Mouse (Mus musculus) lung, postnatal 25 days (tissue): Measurements from ENCODE around the gene Specc1.
A peak's percentile ranks its signal among the peaks of the same experiment; 100 is the strongest.

Experiments
- DNase-seq: peaks from one replicate; pipeline ENCODE4 v3.0.0; 2022; ENCODE audit warnings: low spot score

Gene Specc1

DNA sequence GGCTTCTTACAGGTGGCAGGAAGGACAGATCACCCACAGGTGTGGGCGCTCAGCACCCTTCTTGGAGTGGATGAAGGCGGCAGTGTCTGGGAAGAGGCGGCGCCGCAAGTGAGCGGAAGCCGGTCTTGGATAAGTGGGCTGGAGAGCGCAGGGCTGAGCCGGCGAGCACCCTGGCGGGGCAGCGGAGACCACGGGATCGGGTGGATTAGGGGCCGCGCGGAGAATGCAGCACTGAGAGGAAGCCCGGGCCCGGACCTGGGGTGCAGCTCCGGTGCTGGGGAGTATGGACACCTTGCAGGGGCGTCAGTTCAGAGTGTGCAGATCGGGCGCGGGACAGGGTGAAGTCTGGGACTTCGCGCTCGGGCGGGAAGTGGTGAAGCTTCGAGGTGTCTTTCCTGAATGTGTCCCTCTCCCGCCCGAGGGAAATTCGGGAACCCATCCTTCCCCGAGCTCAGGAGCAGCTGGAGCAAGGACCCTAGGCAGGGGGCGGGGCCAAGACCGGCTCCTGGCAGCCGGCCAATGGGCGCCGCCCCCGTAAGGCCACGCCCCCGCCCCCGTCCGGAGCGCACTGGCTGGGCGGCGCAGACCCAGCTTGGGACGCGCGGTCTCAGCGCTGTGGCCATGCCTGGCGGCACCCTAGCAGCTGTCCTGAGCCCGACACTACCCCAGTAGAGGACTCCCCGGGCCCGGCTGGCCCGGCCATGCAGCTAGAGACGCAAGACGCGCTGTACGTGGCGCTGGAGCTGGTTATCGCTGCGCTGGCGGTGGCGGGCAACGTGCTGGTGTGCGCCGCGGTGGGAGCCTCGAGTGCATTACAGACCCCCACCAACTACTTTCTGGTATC, 292.1 kb downstream of the Specc1 start, which contains the start of gene Adora2b:
Adora2b (plus strand) TSS at position 584 of the 844 bp plus-strand sequence.
- DNase-seq: peak; percentile 62

DNA sequence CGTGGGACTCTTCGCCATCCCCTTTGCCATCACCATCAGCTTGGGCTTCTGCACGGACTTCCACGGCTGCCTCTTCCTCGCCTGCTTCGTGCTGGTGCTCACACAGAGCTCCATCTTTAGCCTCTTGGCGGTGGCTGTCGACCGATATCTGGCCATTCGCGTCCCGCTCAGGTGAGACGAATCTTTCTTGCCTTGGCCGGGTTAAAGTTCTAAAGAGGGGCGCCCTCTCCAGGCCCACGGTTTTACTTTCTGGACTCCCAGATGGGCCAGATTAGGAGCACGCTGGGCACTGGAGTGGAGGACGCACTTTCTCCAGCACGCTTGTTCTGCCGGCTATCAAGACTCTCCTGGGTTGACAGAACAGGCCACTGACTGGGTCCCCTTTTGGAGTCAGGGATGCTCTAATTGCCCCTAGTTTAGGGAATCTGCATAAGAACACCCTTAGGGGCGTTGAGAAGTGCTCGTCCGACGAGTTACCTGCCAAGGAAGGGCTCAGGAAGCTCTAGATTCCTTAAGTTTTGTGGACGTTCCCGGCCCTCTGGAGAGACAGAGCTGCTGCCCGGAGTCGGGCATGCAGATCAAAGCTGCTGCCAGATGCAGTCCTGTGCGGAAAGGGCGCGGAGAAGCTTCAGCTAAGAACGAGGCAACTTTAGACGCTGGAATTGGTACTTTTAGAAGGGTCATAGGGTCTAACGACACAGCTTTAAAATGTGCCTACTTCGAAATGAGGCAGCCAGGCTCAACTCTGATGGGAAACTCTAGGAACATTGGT, 292.9 kb downstream of the Specc1 start:
- peak; percentile 61 for DNase-seq

DNA sequence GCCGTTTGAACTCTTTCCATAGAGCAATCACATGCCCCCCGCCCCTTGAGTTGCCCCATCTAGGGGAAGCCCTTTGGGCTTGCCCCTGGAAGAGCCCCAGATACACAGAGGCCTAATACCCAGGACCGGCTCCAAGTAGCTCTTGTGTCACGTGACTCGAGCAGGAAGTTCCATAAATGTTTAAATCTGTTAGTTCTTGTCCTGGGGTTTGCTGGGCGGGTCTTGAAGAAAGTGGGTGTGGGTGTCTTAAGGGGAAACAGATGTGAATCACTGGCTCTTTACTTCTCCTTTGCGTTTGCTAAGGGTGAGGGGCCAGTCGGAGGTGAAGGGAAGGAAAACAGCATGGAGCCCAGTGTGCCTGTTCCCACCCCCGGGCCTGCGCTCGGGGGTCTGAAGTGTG, 294.5 kb downstream of the Specc1 start:
- DNase-seq: peak; percentile 71

DNA sequence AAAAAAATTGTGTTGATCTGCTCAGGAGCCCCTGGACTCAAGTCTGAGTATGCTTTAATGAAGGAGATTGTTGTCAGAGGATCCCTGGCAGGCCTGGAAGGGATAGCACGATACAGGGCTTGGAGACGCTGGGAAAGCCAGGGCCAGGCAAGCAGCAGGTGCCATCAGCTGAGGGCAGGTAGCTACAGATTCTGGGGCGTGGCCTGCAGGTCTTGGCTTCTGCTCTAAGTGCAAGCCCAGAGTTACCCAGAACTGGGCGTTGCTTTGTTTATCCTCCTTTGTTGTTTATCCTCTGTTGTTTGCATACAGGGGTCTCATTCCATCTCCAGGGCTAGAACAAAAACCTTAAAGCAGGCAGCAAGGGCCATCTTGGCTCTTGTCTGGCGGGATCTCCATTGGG, 296.8 kb downstream of the Specc1 start:
- no peak for DNase-seq

- no peak for DNase-seq
Measured at GRCm38 (mm10) chr11:62259214-62259613, 302.7 kb downstream of the Specc1 start.

DNA sequence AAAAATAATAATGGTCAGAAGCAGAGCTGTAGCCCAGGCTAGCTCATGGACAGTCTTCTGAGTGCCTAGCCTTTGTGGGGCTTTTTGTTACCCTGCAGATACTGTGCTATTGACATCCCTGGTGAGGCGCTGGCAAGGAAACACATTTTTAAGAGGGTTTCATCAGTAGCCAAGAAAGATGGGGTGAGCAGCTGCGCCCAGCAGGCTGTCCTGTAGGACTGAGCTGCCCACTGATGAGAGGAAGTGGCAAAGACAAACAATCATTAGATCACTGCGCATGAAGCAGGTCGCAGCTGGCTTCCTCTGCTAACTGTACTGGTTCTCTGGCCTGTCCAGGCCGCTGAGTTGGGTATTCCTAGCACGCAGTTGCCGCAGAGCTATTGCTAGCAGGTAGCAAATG, 307.0 kb downstream of the Specc1 start:
- no peak for DNase-seq

DNA sequence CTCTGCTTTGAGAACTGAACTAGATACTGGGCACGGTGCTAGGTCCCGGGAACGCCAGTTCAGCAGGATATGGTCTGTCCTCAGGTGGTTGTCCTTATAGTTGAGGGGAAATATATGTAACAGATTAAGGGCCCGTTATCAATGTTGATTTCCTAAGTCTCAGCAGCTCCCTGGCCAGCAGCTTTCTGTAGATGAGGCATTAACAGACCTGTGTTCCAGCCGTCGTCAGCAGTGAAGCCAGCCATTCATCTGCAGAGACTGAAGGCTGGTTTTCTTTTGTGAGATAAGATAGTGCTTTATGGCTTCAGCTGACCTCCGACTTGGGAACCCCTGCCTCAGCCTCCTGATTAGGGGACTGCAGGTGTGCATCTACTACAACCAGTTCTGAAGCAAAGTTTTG, 307.5 kb downstream of the Specc1 start:
- DNase-seq: no peak

GRCm38 (mm10) chr11:62265642-62266041, 309.1 kb downstream of the Specc1 start:
- no peak for DNase-seq

- DNase-seq: no peak
Measured at GRCm38 (mm10) chr11:62266466-62267214, 310.1 kb downstream of the Specc1 start.

- DNase-seq: no peak
Measured at GRCm38 (mm10) chr11:62268381-62268780, 311.8 kb downstream of the Specc1 start.

DNA sequence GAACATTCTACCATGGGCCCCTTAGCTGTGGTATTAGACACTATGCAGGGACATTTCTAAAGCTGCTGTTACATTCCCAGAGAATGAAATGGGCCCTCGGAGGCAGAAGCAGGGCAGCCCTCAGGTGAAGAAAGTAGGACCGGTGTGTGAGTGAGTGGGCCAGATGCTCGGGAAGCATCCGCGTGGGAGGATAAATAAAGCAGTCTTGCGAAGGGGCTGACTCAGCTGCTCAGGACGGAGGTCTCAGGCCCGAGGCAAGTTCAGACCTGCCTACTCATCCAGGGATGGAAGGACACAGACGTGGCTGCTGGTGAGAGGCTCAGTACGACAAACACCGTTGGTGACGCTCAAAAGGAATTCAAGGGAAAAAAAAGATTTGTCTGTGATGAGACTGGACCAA, 312.5 kb downstream of the Specc1 start:
- no peak for DNase-seq

GRCm38 (mm10) chr11:62270851-62271250, 314.3 kb downstream of the Specc1 start:
- DNase-seq: no peak
